Mouse (Mus musculus): ENCODE measurements around the gene A330070K13Rik.

A330070K13Rik gene

GRCm38 (mm10) chr5:130329889-130330288, 54.5 kb downstream of the A330070K13Rik start:
- no peak for DNase-seq

Data from cerebellum, postnatal 14 days (tissue).